Mouse (Mus musculus) olfactory bulb, adult 2 months (tissue): ENCODE results near the gene Ankrd53.

Experiments used
- CTCF ChIP-seq: fragments of 200-500 bp; IDR thresholded peaks from 2 replicates; pipeline ENCODE4 v1.5.1; 2012; ENCODE audit warnings: low read depth, mild to moderate bottlenecking, low read length, moderate library complexity; ENCODE audit not compliant: insufficient read depth
- POLR2A ChIP-seq: fragments of 200-500 bp; IDR thresholded peaks from 2 replicates; pipeline ENCODE4 v1.6.1; 2012; ENCODE audit warnings: mild to moderate bottlenecking, low read depth, low read length, moderate library complexity; ENCODE audit not compliant: insufficient read depth

GRCm38 (mm10) chr6:83774126-83774525, 11.7 kb downstream of the Ankrd53 start:
- TF ChIP-seq CTCF (no peak), POLR2A (no peak)
